Comparison of ENCODE assay signal across 23 mouse cellular contexts in genomic region chr4:47028791-47029190, GRCm38 (mm10). TPM values are rescaled to one million over a fixed set of nuclear protein-coding genes. Genes with fewer than 3 reads are reported as not detected.
"Had no signal": no experiment of that assay in that cellular context is flagged by ENCODE, and none has a peak within 500 bp of the region (broad histone marks: within the 10 kb centered on the region; RNA-seq: fewer than 3 reads in every experiment).

No protein-coding gene starts in this region.

- H3K4me2 ChIP-seq: limb, embryonic 13.5 days; liver, embryonic 12.5 days; liver, embryonic 15.5 days; lung, embryonic 15.5 days; midbrain, embryonic 11.5 days had no signal

- H3K36me3 ChIP-seq: liver, embryonic 12.5 days; liver, embryonic 15.5 days; lung, embryonic 15.5 days had no signal

- H3K9me3 ChIP-seq: limb, embryonic 13.5 days; liver, embryonic 12.5 days; liver, embryonic 15.5 days; lung, embryonic 15.5 days had no signal

- ATAC-seq: liver, embryonic 12.5 days had no signal

- H3K4me1 ChIP-seq: liver, embryonic 12.5 days; liver, embryonic 15.5 days; lung, embryonic 15.5 days had no signal

- H3K4me3 ChIP-seq: layer of hippocampus, adult 2 months; left cerebral cortex, adult 2 months; limb, embryonic 13.5 days; liver, embryonic 12.5 days; liver, embryonic 15.5 days; lung, embryonic 15.5 days; myocyte had no signal

- H3K9ac ChIP-seq: limb, embryonic 13.5 days; liver, embryonic 12.5 days; liver, embryonic 15.5 days; lung, embryonic 15.5 days had no signal

- H3K27me3 ChIP-seq: limb, embryonic 13.5 days; liver, embryonic 12.5 days; liver, embryonic 15.5 days; lung, embryonic 15.5 days had no signal

- DNase-seq: kidney, adult 2 months; kidney, postnatal 25 days; layer of hippocampus, adult 9-11 months; layer of hippocampus, postnatal 36 days; liver; lung, adult 18-20 months; lung, postnatal 14 days; lung, postnatal 4 days; midbrain, embryonic 14.5 days; thymus, adult 2 months; thymus, postnatal 14 days; thymus, postnatal 4 days had no signal

- H3K27ac ChIP-seq: kidney, postnatal 0 days; layer of hippocampus, adult 2 months; left cerebral cortex, adult 2 months; limb, embryonic 13.5 days; liver, embryonic 12.5 days; liver, embryonic 15.5 days; lung, embryonic 15.5 days; stomach, postnatal 0 days had no signal

RNA-seq across cellular contexts. Expression of gene Gabbr2, which starts 37.1 kb away (rescaled TPM):
- polyA plus RNA-seq: myocyte; spleen, adult 2 months had no signal
